Mouse (Mus musculus) CH12.LX (cell line): ENCODE measurements around the gene Dpagt1. TPM values are rescaled to one million over a fixed set of nuclear protein-coding genes. Genes with fewer than 3 reads are reported as not detected.

Experiments used
- DNase-seq: peaks from one replicate; pipeline ENCODE4 v3.0.0-alpha.2; 2013; ENCODE audit errors: extremely low read depth
- H3K27ac ChIP-seq: 2 replicates; pipeline ENCODE4 v1.5.1; 2012; ENCODE audit warnings: low read depth, mild to moderate bottlenecking, control low read depth, moderate library complexity; ENCODE audit not compliant: insufficient read depth
- H3K27me3 ChIP-seq: replicated peaks from 2 replicates; pipeline ENCODE3; 2012; ENCODE audit warnings: inconsistent platforms
- H3K36me3 ChIP-seq, 2 experiments: replicated peaks in 1 of 2; 2 replicates each; pipeline versions ENCODE3 to v1.6.1; 2012; ENCODE audit warnings: inconsistent platforms in 1 of 2, low read length in 1 of 2, mild to moderate bottlenecking in 1 of 2, mixed read lengths in 1 of 2, moderate library complexity in 1 of 2; ENCODE audit not compliant: control insufficient read depth in 1 of 2, insufficient read depth in 1 of 2
- H3K4me1 ChIP-seq, 2 experiments: 2 replicates each; pipeline ENCODE4 v1.6.1; 2012; ENCODE audit warnings: inconsistent platforms in 1 of 2, moderate library complexity in 1 of 2; ENCODE audit not compliant: insufficient read depth in 2 of 2, control insufficient read depth in 1 of 2
- H3K4me2 ChIP-seq: 2 replicates; pipeline ENCODE4 v1.6.1; 2012; ENCODE audit warnings: low read depth, mild to moderate bottlenecking, control low read depth; ENCODE audit not compliant: poor library complexity, insufficient read depth, severe bottlenecking
- H3K4me3 ChIP-seq, 3 experiments: fragments of 150-350 bp in 1 of 3; sonication (generic) in 1 of 3; replicated peaks in 1 of 3; 2 replicates each; pipeline versions ENCODE3 to v1.5.1; 2011 to 2012; ENCODE audit warnings: low read depth in 2 of 3, low read length in 2 of 3, mild to moderate bottlenecking in 2 of 3, moderate library complexity in 2 of 3, control low read depth in 1 of 3, improper control_type of control experiment in 1 of 3, inconsistent platforms in 1 of 3, mixed read lengths in 1 of 3; ENCODE audit not compliant: poor library complexity in 1 of 3
- H3K79me2 ChIP-seq: replicated peaks from 2 replicates; pipeline ENCODE4 v1.6.1; 2012; ENCODE audit warnings: mild to moderate bottlenecking, moderate library complexity; ENCODE audit not compliant: control insufficient read depth, poor library complexity, insufficient read depth, severe bottlenecking; ENCODE audit errors: extremely low read depth
- H3K9ac ChIP-seq: 2 replicates; pipeline ENCODE4 v1.6.1; 2012; ENCODE audit warnings: low read depth, mild to moderate bottlenecking, control low read depth, moderate library complexity; ENCODE audit not compliant: insufficient read depth
- H3K9me3 ChIP-seq: replicated peaks from 2 replicates; pipeline ENCODE3; 2012; ENCODE audit warnings: low read length, inconsistent platforms, mixed read lengths
- CHD1 ChIP-seq: IDR thresholded peaks from 2 replicates; pipeline ENCODE4 v1.6.1; 2012; ENCODE audit warnings: low read depth, low read length, improper control_type of control experiment, inconsistent platforms
- CTCF ChIP-seq, 2 experiments: IDR thresholded peaks in 1 of 2; conservative IDR thresholded peaks in 1 of 2; 2 replicates each; pipeline ENCODE4 v1.5.1; 2011 to 2012; ENCODE audit warnings: low read depth in 2 of 2, low read length in 2 of 2, improper control_type of control experiment in 1 of 2, inconsistent platforms in 1 of 2, mild to moderate bottlenecking in 1 of 2, moderate library complexity in 1 of 2
- ELF1 ChIP-seq: IDR thresholded peaks from 2 replicates; pipeline ENCODE4 v1.6.1; 2014; ENCODE audit warnings: low read depth, mild to moderate bottlenecking, inconsistent platforms, low read length, improper control_type of control experiment
- HCFC1 ChIP-seq: IDR thresholded peaks from 2 replicates; pipeline ENCODE4 v1.6.1; 2012; ENCODE audit warnings: low read depth, mild to moderate bottlenecking, inconsistent platforms, low read length, improper control_type of control experiment
- IRF4 ChIP-seq: IDR thresholded peaks from 2 replicates; pipeline ENCODE4 v1.6.1; 2014; ENCODE audit warnings: low read depth, mild to moderate bottlenecking, inconsistent platforms, low read length, improper control_type of control experiment
- KAT2A ChIP-seq: IDR thresholded peaks from 2 replicates; pipeline ENCODE4 v1.6.1; 2012; ENCODE audit warnings: low read length, improper control_type of control experiment, inconsistent platforms; ENCODE audit not compliant: insufficient replicate concordance
- MAX ChIP-seq: IDR thresholded peaks from 2 replicates; pipeline ENCODE4 v1.6.1; 2011; ENCODE audit warnings: low read length, improper control_type of control experiment
- MAZ ChIP-seq: IDR thresholded peaks from 2 replicates; pipeline ENCODE4 v1.6.1; 2012; ENCODE audit warnings: low read depth, mild to moderate bottlenecking, inconsistent platforms, low read length, improper control_type of control experiment, moderate library complexity
- MEF2A ChIP-seq: IDR thresholded peaks from 2 replicates; pipeline ENCODE4 v1.6.1; 2014; ENCODE audit warnings: low read depth, mild to moderate bottlenecking, inconsistent platforms, low read length, improper control_type of control experiment, borderline replicate concordance
- MXI1 ChIP-seq: IDR thresholded peaks from 2 replicates; pipeline ENCODE4 v1.6.1; 2011; ENCODE audit warnings: mild to moderate bottlenecking, low read depth, low read length, improper control_type of control experiment
- MYC ChIP-seq: IDR thresholded peaks from 2 replicates; pipeline ENCODE4 v1.6.1; 2011; ENCODE audit warnings: low read depth, mild to moderate bottlenecking, improper control_type of control experiment, low read length
- NELFE ChIP-seq: IDR thresholded peaks from 2 replicates; pipeline ENCODE4 v1.6.1; 2011; ENCODE audit warnings: low read depth, low read length, improper control_type of control experiment
- PAX5 ChIP-seq: IDR thresholded peaks from 2 replicates; pipeline ENCODE4 v1.6.1; 2012; ENCODE audit warnings: low read length, inconsistent platforms, mixed read lengths
- POLR2A ChIP-seq: IDR thresholded peaks from 2 replicates; pipeline ENCODE4 v1.6.1; 2011; ENCODE audit warnings: low read depth, mild to moderate bottlenecking, improper control_type of control experiment, low read length
- RCOR1 ChIP-seq: conservative IDR thresholded peaks from 2 replicates; pipeline ENCODE4 v1.6.1; 2012; ENCODE audit warnings: low read depth, mild to moderate bottlenecking, inconsistent platforms, low read length, improper control_type of control experiment
- SIN3A ChIP-seq: IDR thresholded peaks from 2 replicates; pipeline ENCODE4 v1.6.1; 2012; ENCODE audit warnings: low read length, improper control_type of control experiment, inconsistent platforms
- SMC3 ChIP-seq: IDR thresholded peaks from 2 replicates; pipeline ENCODE4 v1.6.1; 2011; ENCODE audit warnings: low read depth, low read length, improper control_type of control experiment
- TBP ChIP-seq: conservative IDR thresholded peaks from 2 replicates; pipeline ENCODE4 v1.6.1; 2011; ENCODE audit warnings: low read depth, low read length, improper control_type of control experiment
- TCF12 ChIP-seq: IDR thresholded peaks from 2 replicates; pipeline ENCODE4 v1.6.1; 2014; ENCODE audit warnings: low read depth, mild to moderate bottlenecking, inconsistent platforms, low read length, improper control_type of control experiment
- UBTF ChIP-seq: IDR thresholded peaks from 2 replicates; pipeline ENCODE4 v1.6.1; 2012; ENCODE audit warnings: low read depth, mild to moderate bottlenecking, inconsistent platforms, low read length, improper control_type of control experiment, moderate library complexity
- USF1 ChIP-seq: IDR thresholded peaks from 2 replicates; pipeline ENCODE4 v1.6.1; 2014; ENCODE audit warnings: low read depth, mild to moderate bottlenecking, inconsistent platforms, low read length, improper control_type of control experiment
- ZKSCAN1 ChIP-seq: IDR thresholded peaks from 2 replicates; pipeline ENCODE4 v1.6.1; 2012; ENCODE audit warnings: low read depth, inconsistent platforms, low read length, improper control_type of control experiment, borderline replicate concordance
- ZMIZ1 ChIP-seq: IDR thresholded peaks from 2 replicates; pipeline ENCODE4 v1.6.1; 2012; ENCODE audit warnings: low read depth, mild to moderate bottlenecking, inconsistent platforms, low read length, improper control_type of control experiment
- ZNF384 ChIP-seq: IDR thresholded peaks from 2 replicates; pipeline ENCODE4 v1.6.1; 2012; ENCODE audit warnings: low read depth, low read length, improper control_type of control experiment, inconsistent platforms
- dilution Hi-C: fragments of 300-500 bp; cut with MboI; formaldehyde crosslinking; loops from 2 replicates; pipeline ENCODE4 v1.14.3; 2020; ENCODE audit warnings: low sequenced_read_pairs; ENCODE audit not compliant: extremely low pct_unique_long_range_greater_than_20kb, extremely low pct_ligation_motif_present
- in situ Hi-C: fragments of 300-500 bp; cut with MboI; formaldehyde crosslinking; loops from 3 replicates; pipeline ENCODE4 v1.14.3; 2019; ENCODE audit warnings: low sequenced_read_pairs, low pct_ligation_motif_present, low pct_unique_long_range_greater_than_20kb, mixed read lengths
- polyA plus RNA-seq: library from polyadenylated mRNA; unstranded; fragments of >175 nt; gene quantifications from 2 replicates; pipeline ENCODE4 v1.2.1, GENCODE M21; 2012; ENCODE audit warnings: low read depth; ENCODE audit not compliant: insufficient read length
- total RNA-seq, 2 experiments: library from RNA; depleted of rRNA; stranded (reverse); fragments of 300-350 nt in 1 of 2; fragments of >200 nt in 1 of 2; gene quantifications; 2 replicates each; pipeline ENCODE4 v1.2.3; 2012 to 2014

Gene Dpagt1
- total and polyA plus RNA-seq, 3 experiments = 8.5 to 41.7 (median 15.8) TPM

DNA sequence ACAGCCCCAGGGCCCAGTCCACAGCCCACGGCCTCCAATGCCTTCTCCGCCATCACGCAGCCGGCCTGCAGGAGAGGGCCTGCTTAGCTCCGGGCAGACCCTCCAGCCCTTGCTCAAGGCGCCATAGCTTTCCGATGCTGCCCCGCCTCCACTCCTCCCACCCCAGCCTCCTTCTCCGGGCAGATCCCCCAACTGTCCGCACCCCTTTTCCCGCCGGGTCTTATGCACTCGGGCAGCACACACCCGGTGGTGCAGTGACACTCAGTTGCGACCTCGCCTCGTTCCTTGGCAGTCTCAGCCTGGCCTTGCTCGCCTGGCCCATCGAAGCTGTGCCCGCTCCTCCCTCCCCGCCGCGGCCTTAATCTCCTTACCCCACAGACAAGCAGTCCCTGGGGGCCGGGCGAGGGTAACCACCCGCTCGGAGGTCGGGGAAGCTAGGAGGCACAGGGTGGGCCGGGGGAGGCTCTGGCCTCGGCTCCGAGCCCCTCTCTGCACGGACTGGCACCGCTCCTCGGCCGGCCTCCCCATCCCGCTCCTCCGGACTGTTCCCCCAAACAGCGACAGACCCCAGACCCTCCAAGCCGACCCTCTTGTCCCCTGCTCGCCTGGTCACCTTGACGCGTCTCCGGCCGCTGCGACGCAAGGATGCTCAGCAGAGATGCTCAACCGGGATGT lies 38.3 kb upstream of the Dpagt1 start:
- TF ChIP-seq SMC3 = no peak
- TF ChIP-seq HCFC1 = no peak
- no peak for TF ChIP-seq ZKSCAN1
- TF ChIP-seq ELF1 = no peak
- no peak for TF ChIP-seq RCOR1
- TF ChIP-seq TBP = no peak
- TF ChIP-seq MXI1 = no peak
- TF ChIP-seq, all 38 proteins: peak for 0
- H3K4me2 ChIP-seq = no peak overlapping the region
- no peak overlapping the region for H3K9ac ChIP-seq
- H3K4me1 ChIP-seq = no peaks in the 10 kb centered on the region
- H3K79me2 ChIP-seq = no peaks in the 10 kb centered on the region
- peaks cover 17 to 60% of the 10 kb centered on the region in 2 experiments for H3K36me3 ChIP-seq
- no peaks in the 10 kb centered on the region for H3K27me3 ChIP-seq
- H3K27ac ChIP-seq = no peak overlapping the region
- dilution Hi-C loops (no loop called here), in situ Hi-C loops (no loop called here)
- DNase-seq = no peak
- no peak overlapping the region for H3K4me3 ChIP-seq
- peaks cover 6% of the 10 kb centered on the region for H3K9me3 ChIP-seq

DNA sequence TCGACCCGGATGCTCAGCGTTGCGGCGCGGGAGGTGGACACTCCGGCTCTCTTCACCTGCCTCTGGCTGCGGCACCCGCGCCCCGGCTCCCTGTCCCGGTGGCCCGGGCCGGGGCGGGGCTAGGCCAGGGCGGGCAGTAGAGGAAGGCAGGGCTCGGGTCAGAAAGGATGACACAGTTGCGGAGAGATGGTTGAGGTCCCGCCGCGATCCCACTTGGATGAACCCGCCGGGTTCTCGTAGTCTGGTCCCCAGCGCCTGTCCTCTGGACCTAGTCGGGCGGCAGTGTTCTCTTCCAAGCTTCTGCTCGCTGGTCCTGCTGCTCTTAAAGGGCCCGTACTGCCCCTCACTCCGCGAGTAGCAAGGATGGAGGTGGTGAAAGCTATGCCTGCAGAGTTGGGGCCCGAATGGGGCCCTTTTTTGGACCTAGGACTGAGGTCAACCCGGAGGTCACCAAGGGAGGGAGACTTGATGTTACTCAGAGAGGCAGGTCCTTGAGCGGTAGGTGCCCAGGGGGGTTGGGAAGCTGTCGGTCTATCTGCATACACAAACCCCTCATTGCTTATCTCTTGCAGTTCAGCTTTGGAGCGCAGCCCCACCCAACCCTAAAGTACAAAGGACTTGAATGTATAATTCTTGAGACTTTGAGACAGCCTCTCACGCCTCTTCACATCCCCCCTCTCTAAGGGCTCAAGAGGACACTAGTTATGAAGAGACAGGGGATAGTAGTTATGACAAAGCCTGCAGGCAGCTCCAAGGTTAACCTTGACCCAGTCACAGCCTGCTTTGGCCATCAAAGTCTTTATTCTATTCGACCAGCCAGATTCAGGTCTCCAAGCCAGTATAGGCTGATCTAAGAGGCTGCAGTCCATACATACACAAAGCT lies 37.5 kb upstream of the Dpagt1 start, which contains the start of gene Abcg4:
Gene Abcg4 (minus strand): TSS at position 540 of the 883 bp plus-strand sequence.
- TF ChIP-seq SIN3A = no peak
- no peak for TF ChIP-seq HCFC1
- TF ChIP-seq IRF4 = no peak
- no peak for TF ChIP-seq CHD1
- TF ChIP-seq KAT2A = no peak
- TF ChIP-seq USF1 = no peak
- no peak for TF ChIP-seq ZMIZ1
- no peak for TF ChIP-seq MYC
- TF ChIP-seq UBTF = no peak
- TF ChIP-seq ELF1 = no peak
- TF ChIP-seq PAX5 = no peak
- TF ChIP-seq ZNF384 = no peak
- TF ChIP-seq TCF12 = no peak
- TF ChIP-seq TBP = no peak
- no peak for TF ChIP-seq MAX
- no peak for TF ChIP-seq CTCF (conservative IDR thresholded peaks at IDR 0.05 in 1 of 2, IDR thresholded peaks at IDR 0.05 in 1 of 2; ENCODE audit: low read depth in 2 of 2, low read length in 2 of 2)
- no peak for TF ChIP-seq POLR2A
- no peak for TF ChIP-seq MEF2A
- no peak for TF ChIP-seq MAZ
- no peak for TF ChIP-seq NELFE
- TF ChIP-seq, all 38 proteins: peak for 0
- in situ Hi-C loops = no loop called here
- Histone ChIP-seq H3K4me3 (no peak within 1 kb of the TSS), H3K36me3 (peaks cover 22 to 65% of the 10 kb centered on the region in 2 experiments), H3K27ac (no peak within 1 kb of the TSS), H3K4me2 (no peak within 1 kb of the TSS), H3K9me3 (peaks cover 6% of the 10 kb centered on the region), H3K27me3 (no peaks in the 10 kb centered on the region), H3K79me2 (no peaks in the 10 kb centered on the region), H3K4me1 (no peaks in the 10 kb centered on the region), H3K9ac (no peak within 1 kb of the TSS)
- dilution Hi-C loops = no loop called here
- DNase-seq = no peak
